Mouse (Mus musculus): ENCODE measurements around the gene Nav2.

DNA sequence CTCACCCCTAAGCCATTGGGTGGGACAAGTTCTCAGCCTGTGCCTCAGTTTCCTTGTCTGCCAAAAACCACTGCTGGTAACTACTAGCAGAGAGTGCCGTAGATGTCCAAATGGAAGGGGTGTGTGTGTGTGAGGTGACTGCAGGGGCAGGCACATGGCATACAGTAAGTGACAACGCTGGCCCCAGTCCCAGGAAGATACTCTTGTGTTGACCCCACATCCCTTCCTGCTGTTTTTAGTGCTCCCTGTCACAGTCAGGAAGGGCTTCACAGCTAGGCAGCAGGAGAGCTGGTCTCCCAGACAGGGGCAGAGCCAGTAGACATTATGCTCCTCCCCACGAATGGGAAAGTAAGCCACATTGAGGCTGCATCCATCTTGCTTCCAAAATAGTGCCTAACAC is 264.4 kb downstream of the Nav2 start:
- TF ChIP-seq CTCF (IDR thresholded peaks at IDR 0.05; ENCODE audit: borderline replicate concordance, control insufficient read depth, extremely low read depth, insufficient read depth, low read length, poor library complexity) (no peak), POLR2A (IDR thresholded peaks at IDR 0.05; ENCODE audit: control insufficient read depth, extremely low read depth, insufficient read depth, low read length, poor library complexity) (no peak)
